Mouse (Mus musculus) kidney, adult 18-20 months (tissue): ENCODE data around the gene Btd.

Experiments used
- DNase-seq: peaks from one replicate; pipeline ENCODE4 v3.0.0; 2021

Btd gene

GRCm38 (mm10) chr14:31666931-31667705 is 26.3 kb downstream of the Btd start:
- DNase-seq: no peak

- no peak for DNase-seq
Measured at GRCm38 (mm10) chr14:31667741-31668140, 26.9 kb downstream of the Btd start.

- DNase-seq: no peak
Measured at GRCm38 (mm10) chr14:31668326-31668725, 27.5 kb downstream of the Btd start.

- peak; percentile 68 for DNase-seq
Measured at GRCm38 (mm10) chr14:31669161-31669611, 28.4 kb downstream of the Btd start.

- no peak for DNase-seq
Measured at GRCm38 (mm10) chr14:31669642-31670490, 29.0 kb downstream of the Btd start.

GRCm38 (mm10) chr14:31671635-31672320 is 30.9 kb downstream of the Btd start:
- DNase-seq: no peak

GRCm38 (mm10) chr14:31680656-31681055 is 39.8 kb downstream of the Btd start:
- no peak for DNase-seq

GRCm38 (mm10) chr14:31681291-31681690 is 40.5 kb downstream of the Btd start:
- DNase-seq: no peak

GRCm38 (mm10) chr14:31681931-31682555 is 41.2 kb downstream of the Btd start:
- no peak for DNase-seq

- DNase-seq: no peak
Measured at GRCm38 (mm10) chr14:31683610-31684009, 42.8 kb downstream of the Btd start.

GRCm38 (mm10) chr14:31684343-31685040 is 43.7 kb downstream of the Btd start:
- no peak for DNase-seq

GRCm38 (mm10) chr14:31685680-31686079 is 44.9 kb downstream of the Btd start:
- DNase-seq: no peak

- no peak for DNase-seq
Measured at GRCm38 (mm10) chr14:31686231-31686630, 45.4 kb downstream of the Btd start.

- no peak for DNase-seq
Measured at GRCm38 (mm10) chr14:31692536-31692935, 51.7 kb downstream of the Btd start.

GRCm38 (mm10) chr14:31696206-31696984 is 55.6 kb downstream of the Btd start:
- no peak for DNase-seq

- no peak for DNase-seq
Measured at GRCm38 (mm10) chr14:31696985-31697303, 56.1 kb downstream of the Btd start.

- no peak for DNase-seq
Measured at GRCm38 (mm10) chr14:31697346-31697745, 56.5 kb downstream of the Btd start.

GRCm38 (mm10) chr14:31697755-31698154 is 56.9 kb downstream of the Btd start:
- no peak for DNase-seq

GRCm38 (mm10) chr14:31700376-31700775 is 59.5 kb downstream of the Btd start:
- no peak for DNase-seq

GRCm38 (mm10) chr14:31709343-31709742 is 68.5 kb downstream of the Btd start:
- no peak for DNase-seq

GRCm38 (mm10) chr14:31715669-31716068 is 74.8 kb downstream of the Btd start:
- DNase-seq: no peak

- no peak for DNase-seq
Measured at GRCm38 (mm10) chr14:31717360-31717759, 76.5 kb downstream of the Btd start.
